Mouse (Mus musculus) embryonic fibroblast, embryonic 13.5 days (primary cell): ENCODE measurements around the gene Iqcc. TPM values are rescaled to one million over a fixed set of nuclear protein-coding genes. Genes with fewer than 3 reads are reported as not detected.
A peak's percentile ranks its signal among the peaks of the same experiment; 100 is the strongest.

Experiments used
- H3K27ac ChIP-seq: 2 replicates; pipeline ENCODE4 v1.5.1; 2012; ENCODE audit warnings: low read length, control low read depth, inconsistent platforms; ENCODE audit not compliant: insufficient read depth
- H3K4me1 ChIP-seq: 2 replicates; pipeline ENCODE4 v1.6.1; 2011; ENCODE audit warnings: low read length; ENCODE audit not compliant: control insufficient read depth, insufficient read depth
- H3K4me3 ChIP-seq: 2 replicates; pipeline ENCODE4 v1.5.1; 2011; ENCODE audit warnings: mild to moderate bottlenecking, control low read depth, low read length; ENCODE audit not compliant: insufficient read depth
- CTCF ChIP-seq: IDR thresholded peaks from 2 replicates; pipeline ENCODE4 v1.5.1; 2011; ENCODE audit warnings: mild to moderate bottlenecking, control low read depth, low read length, moderate library complexity, borderline replicate concordance; ENCODE audit not compliant: insufficient read depth
- POLR2A ChIP-seq: IDR thresholded peaks from 2 replicates; pipeline ENCODE4 v1.6.1; 2011; ENCODE audit warnings: low read depth, mild to moderate bottlenecking, control low read depth, low read length, moderate library complexity
- polyA plus RNA-seq: library from polyadenylated mRNA; stranded (reverse); fragments of >200 nt; gene quantifications from 2 replicates; pipeline ENCODE4 v1.2.4, GENCODE M21; 2011; ENCODE audit warnings: low read depth; ENCODE audit not compliant: missing spikeins, insufficient read length

Iqcc gene
- polyA plus RNA-seq, 1 experiment, result 19.5 TPM

DNA sequence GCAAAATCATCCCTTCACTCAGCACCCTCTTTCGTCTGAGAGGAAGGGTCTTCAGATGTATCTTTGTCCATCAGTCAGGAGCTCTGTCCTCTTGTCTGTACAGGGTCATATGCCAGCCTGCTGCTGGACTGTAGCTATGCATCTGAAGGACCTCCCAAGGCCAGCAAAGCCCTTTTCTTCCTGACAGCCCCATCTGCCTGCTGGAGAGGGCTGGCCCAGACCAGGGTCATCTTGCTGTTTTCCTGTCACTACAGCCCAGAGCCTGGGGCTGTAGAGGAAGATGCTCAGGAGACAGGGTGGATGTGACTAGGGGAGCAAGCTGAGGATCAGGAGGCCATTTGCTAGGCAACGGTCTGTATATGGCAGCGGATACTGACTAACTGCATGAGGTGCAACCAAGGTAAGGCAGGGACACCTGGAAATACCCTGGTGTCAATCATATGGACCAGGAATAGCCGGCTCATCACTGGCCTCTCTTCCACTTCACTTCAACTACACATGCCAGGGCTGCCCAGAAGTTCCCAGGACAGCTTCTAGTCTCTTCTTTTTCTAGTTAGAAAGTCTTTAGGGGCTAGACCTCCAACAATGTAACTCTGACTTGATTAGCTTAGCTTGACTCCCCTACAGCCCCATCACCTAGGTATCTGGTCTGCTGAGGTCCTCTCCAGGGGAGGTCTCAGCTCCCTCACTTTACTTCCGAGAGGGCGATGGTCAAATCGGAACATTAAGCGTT, 4.1 kb upstream of the Iqcc start:
- Histone ChIP-seq H3K4me3 (peak overlapping the region; percentile 63), H3K4me1 (peaks cover 2% of the 10 kb centered on the region), H3K27ac (no peak overlapping the region)
- TF ChIP-seq CTCF, result no peak
- TF ChIP-seq POLR2A, result no peak

DNA sequence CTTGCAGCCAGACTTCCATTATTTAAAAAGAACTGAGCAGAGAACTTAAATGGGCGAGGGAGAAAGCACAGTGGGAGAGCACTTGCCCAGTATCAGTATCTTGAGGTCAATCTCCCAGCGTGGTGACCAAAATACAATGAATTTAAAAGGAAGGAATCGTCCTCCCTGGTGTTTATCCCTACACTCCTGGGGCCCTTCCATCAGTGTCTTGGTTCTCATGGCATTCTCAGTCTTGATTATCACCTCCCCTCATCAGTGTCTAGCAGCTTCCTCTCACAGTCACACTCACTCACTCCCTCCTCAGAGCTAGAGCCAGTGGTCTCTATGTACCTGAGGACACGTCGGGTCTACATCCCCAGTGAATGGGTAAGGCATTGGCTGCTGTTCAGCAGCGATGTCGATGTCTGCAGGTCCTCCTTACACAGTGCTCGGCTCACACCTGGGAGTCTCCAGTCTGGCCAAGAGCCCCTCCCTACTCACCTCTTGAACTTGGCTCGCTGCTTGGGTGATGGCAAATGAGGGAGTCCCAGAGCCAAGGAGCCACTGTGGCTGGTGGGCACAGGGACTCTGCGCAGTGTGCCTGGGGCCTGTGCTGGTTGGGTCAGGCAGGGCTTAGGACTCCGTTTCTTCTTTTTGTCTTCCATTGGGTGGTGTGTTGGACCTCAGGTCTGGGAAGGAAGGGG, 3.4 kb upstream of the Iqcc start:
- Histone ChIP-seq H3K4me1 (peaks cover 2% of the 10 kb centered on the region), H3K4me3 (no peak overlapping the region), H3K27ac (no peak overlapping the region)
- TF ChIP-seq CTCF (no peak), POLR2A (no peak)

DNA sequence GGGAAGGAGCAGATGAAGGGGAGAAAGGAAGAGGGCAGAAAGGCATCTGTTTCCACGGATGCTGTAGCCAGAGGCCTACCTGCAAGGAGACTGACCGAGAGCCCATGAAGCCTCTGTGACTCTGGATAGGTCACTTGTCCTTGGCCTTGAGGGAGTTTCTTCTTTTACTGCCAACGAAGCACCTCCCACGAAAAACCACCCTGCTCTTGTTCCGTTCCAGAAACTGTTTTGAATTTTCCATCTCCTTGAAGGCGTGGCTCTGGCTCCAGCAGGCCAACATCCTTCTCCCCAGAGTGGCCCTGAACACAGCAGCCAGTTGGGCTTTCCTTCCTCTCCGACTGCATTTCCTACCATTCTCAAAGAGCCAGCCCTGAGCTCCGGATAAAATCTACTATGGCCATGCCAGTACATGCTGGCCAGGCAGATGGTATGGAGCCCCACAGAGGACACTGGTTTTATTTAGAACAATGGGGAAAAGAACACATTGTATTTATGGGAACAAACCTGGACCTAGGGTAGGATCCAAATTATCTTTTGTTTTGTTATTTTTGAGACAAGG, 2.5 kb upstream of the Iqcc start:
- H3K4me1 ChIP-seq, result peaks cover 2% of the 10 kb centered on the region
- H3K4me3 ChIP-seq, result no peak overlapping the region
- H3K27ac ChIP-seq, result no peak overlapping the region
- TF ChIP-seq CTCF, result no peak
- no peak for TF ChIP-seq POLR2A

DNA sequence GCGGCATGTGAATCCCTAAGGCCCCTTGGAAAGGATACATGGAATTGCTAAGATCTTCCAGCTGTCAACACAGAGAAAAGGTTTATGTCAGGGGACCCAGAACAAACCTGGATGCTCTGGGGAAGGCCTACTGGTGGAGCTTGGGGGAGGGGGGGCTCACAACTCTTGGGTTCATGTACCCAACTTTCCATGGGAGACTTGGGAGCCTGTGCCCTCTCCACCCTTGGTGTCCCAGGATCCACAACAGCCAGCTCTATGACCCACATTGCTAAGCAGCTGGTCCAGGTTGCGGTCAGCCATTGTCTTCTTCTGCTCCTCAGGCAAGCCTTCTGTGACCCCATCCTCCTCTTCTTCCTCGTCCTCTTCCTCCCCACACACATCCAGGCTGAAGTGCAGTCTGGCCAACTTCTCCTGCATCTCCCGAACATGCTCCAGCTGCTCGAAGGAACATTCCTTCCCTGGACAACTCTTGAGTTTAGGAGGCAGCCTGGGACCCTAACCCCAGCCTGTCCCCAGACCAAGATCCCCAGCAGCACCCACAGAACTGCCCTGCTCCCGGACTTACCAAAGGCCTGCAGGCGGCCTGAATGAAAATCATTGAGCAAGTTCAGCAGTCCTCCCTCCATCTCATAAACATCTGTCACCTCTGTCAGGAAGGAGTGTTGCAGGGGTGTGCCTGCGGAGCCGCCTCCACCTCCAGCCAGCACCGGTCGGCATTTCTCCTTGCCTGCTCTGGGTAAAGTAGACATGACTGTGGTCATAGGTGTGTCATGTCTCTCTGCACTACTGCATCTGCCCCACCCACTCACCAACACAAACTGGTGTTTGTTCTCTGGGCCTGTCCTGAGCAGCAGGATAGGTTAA, 1.8 kb upstream of the Iqcc start:
- no peak overlapping the region for H3K4me3 ChIP-seq
- TF ChIP-seq POLR2A (no peak), CTCF (no peak)
- H3K27ac ChIP-seq, result no peak overlapping the region
- H3K4me1 ChIP-seq, result peaks cover 2% of the 10 kb centered on the region

DNA sequence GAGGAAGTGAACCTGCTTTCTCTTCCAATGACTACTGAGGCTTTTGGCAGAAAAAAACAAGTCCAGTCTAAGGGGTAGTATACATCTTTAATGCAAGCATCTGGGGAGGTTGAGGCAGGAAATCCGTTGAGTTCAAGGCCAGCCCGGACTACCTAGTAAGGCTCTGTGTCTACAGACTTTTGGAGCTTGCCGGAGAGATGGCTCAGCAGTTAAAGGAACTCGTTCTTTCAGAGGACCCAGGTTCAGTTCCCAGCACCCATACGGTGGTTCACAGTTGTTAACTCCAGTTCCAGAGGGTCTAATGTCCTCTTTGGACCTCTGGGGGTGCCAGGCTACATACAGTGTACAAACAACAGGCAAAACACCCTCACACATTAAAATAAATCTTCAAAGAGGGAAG, 868 bp downstream of the Iqcc start:
- no peak overlapping the region for H3K27ac ChIP-seq
- H3K4me1 ChIP-seq, result peaks cover 1% of the 10 kb centered on the region; the same call in 1 of the 2 replicates
- no peak for TF ChIP-seq CTCF
- no peak for TF ChIP-seq POLR2A
- H3K4me3 ChIP-seq, result peak overlapping the region; percentile 60

DNA sequence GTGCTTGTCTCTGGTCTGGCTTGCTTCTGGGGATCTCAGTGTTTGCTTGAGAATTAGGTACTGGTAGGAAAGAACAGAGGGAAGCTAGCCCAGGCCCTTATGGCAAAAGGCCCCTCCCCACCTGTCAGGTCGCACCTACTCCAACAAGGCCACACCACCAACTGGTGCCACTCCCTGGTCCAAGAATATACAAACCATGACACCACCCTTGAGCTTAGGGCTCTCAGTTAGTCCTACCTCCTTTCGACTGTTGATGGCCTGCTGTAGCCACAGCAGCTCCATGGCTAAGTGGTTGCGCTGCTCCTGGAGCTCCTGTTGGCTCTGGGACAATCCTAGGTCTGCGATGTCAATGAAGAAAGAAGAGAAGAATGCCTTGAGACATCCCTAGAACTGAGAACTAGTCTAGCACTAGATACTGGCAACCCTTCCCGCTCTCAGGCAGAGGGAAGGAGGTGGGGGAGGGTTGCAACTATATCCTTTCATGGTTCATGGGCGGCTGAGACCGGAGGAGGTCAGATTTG, 1.7 kb downstream of the Iqcc start:
- Histone ChIP-seq H3K27ac (no peak overlapping the region), H3K4me1 (no peaks in the 10 kb centered on the region), H3K4me3 (no peak overlapping the region)
- TF ChIP-seq POLR2A (no peak), CTCF (no peak)

DNA sequence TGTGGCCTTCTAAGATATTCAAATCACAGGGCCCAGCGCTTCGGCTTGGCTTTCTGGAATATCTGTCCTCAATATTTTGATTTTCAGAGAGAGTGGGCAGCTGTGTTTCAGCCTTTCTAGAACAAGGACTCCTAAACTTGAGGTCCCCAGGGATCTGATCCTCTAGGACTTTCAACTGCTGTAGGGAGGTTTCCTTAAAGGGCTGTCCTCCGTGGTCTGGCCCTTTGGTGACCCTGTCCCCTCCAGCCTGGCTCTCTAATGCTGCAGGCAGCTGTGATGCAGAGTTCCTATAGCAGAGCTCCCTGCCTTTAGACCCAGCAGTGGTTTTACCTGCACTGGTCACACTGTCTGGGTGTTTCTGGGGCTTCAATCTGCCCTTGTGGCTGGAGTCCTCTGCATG, 2.3 kb downstream of the Iqcc start:
- TF ChIP-seq POLR2A (no peak), CTCF (no peak)
- Histone ChIP-seq H3K27ac (no peak overlapping the region), H3K4me1 (no peaks in the 10 kb centered on the region), H3K4me3 (no peak overlapping the region)

DNA sequence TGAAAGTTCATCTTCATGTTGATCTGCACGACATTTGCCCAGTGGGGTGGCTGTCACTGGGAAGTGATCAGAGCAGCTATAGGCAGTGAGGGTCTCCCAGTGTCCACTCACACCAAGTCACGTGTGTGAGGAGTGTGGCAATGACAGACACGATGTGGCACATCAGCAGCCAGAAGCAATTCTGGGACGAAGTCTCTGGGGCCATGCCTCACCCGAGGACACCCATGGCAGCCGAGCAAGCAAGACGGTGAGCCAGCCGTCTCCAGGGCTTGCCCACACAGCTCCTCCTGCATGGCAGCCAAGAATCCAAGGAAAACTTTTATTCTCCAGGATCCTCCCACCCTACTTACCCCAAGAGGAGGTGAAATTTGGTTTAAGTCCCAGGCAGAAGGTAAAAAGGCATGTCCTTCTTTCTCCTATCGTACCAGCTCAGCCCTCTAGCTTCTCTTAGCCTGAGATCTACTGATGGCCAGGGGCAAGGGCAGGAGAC, 3.1 kb downstream of the Iqcc start:
- TF ChIP-seq CTCF (no peak), POLR2A (no peak)

DNA sequence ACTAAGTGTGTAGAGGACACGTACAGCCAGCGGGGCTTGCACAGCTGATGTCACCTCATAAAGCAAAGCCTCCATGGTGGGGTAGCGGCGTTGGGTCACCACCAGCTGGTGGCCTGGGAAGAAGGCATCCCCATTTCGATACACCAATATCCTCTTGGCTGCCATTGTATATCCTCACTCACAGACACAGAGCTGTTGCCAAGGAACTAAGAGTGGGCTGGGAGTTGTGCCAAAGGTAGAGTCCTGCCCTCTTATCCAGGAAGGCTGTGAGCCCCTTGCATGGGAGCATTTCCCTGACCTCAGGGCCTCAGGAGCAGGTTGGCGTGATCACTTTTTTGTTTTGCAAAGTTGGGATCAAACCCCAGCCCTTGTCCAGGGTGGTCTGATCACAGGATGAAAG, 4.8 kb downstream of the Iqcc start, which contains the start of gene Dcdc2b:
Gene Dcdc2b, minus strand, starts transcription at position 165 of the 400 bp plus-strand sequence.
- H3K27ac ChIP-seq, result no peak within 1 kb of the TSS

More for the DNA sequence above, 3.1 kb downstream of the Iqcc start:
- H3K4me3 ChIP-seq, result no peak overlapping the region
- no peaks in the 10 kb centered on the region for H3K4me1 ChIP-seq
- no peak overlapping the region for H3K27ac ChIP-seq

More for the DNA sequence above, 4.8 kb downstream of the Iqcc start, which contains the start of gene Dcdc2b:
- H3K4me1 ChIP-seq, result no peaks in the 10 kb centered on the region
- H3K4me3 ChIP-seq, result no peak within 1 kb of the TSS
- no peak for TF ChIP-seq POLR2A
- no peak for TF ChIP-seq CTCF
